Mouse (Mus musculus) neutrophil, adult 65 days (primary cell): ENCODE data around the gene Rnase1. TPM values are rescaled to one million over a fixed set of nuclear protein-coding genes. Genes with fewer than 3 reads are reported as not detected.

Experiments used
- total RNA-seq: library from RNA; stranded (reverse); gene quantifications from 2 replicates; pipeline ENCODE4 v1.2.4, GENCODE M21; 2023

The Rnase1 gene
- total RNA-seq: not detected in 2 replicates

GRCm38 (mm10) chr14:51146685-51147084 is at the start of gene Rnase1:
Gene Rnase1 (minus strand): TSS chr14:51146785.

GRCm38 (mm10) chr14:51161976-51162375 is 15.4 kb upstream of the Rnase1 start, which contains the start of gene Rnase2b:
Gene Rnase2b (plus strand): TSS chr14:51162260.

GRCm38 (mm10) chr14:51113916-51114560 is 32.5 kb downstream of the Rnase1 start, which contains the start of gene Eddm3b:
Gene Eddm3b (plus strand): TSS chr14:51114426.

Other genes starting within 250 kb of the Rnase1 start
- 0.13 and 0.18 TPM in 2 replicates for gene Klhl33, start 249.3 kb downstream of the Rnase1 start, total RNA-seq
- gene Osgep, start 221.9 kb downstream of the Rnase1 start, total RNA-seq: 14.8 and 15.6 TPM in 2 replicates
- 11.9 and 13.5 TPM in 2 replicates for gene Apex1, start 221.8 kb downstream of the Rnase1 start, total RNA-seq
- gene Pip4p1, start 215.9 kb downstream of the Rnase1 start, total RNA-seq: 64.3 and 86.6 TPM in 2 replicates
- 55.5 and 66.9 TPM in 2 replicates for gene Pnp, start 215.7 kb downstream of the Rnase1 start, total RNA-seq
- 43.8 and 69.2 TPM in 2 replicates for gene Gm49342, start 202.3 kb downstream of the Rnase1 start, total RNA-seq
- gene Pnp2, start 190.8 kb downstream of the Rnase1 start, total RNA-seq: 4.6 and 5.7 TPM in 2 replicates
- 0.25 TPM in 1 of 2 replicates, not detected in the other for gene Rnase10, start 139.0 kb downstream of the Rnase1 start, total RNA-seq
- gene Rnase9, start 104.9 kb downstream of the Rnase1 start, total RNA-seq: not detected in 2 replicates
- not detected in 2 replicates for gene Rnase11, start 96.6 kb downstream of the Rnase1 start, total RNA-seq
- not detected in 2 replicates for gene Rnase12, start 89.1 kb downstream of the Rnase1 start, total RNA-seq
- gene Olfr750, start 72.3 kb downstream of the Rnase1 start, total RNA-seq: not detected in 2 replicates
- gene Rnase4, start 55.7 kb downstream of the Rnase1 start, total RNA-seq: 3.6 and 5.4 TPM in 2 replicates
- 2.0 and 3.2 TPM in 2 replicates for gene Ang, start 55.6 kb downstream of the Rnase1 start, total RNA-seq
- gene Eddm3b, start 32.4 kb downstream of the Rnase1 start, total RNA-seq: not detected in 2 replicates
- gene Rnase6, start 22.9 kb downstream of the Rnase1 start, total RNA-seq: 16.8 and 24.9 TPM in 2 replicates
- gene Rnase2b, start 15.5 kb upstream of the Rnase1 start, total RNA-seq: 1.1 and 1.8 TPM in 2 replicates
- gene Ang2, start 52.4 kb upstream of the Rnase1 start, total RNA-seq: not detected in 2 replicates
- not detected in 2 replicates for gene Ear14, start 56.6 kb upstream of the Rnase1 start, total RNA-seq
- 17.9 and 43.5 TPM in 2 replicates for gene Rnase2a, start 109.3 kb upstream of the Rnase1 start, total RNA-seq
- not detected in 2 replicates for gene Gm7247, start 215.0 kb upstream of the Rnase1 start, total RNA-seq